ENCODE assay signal across 8 mouse cellular contexts in the genomic region with DNA sequence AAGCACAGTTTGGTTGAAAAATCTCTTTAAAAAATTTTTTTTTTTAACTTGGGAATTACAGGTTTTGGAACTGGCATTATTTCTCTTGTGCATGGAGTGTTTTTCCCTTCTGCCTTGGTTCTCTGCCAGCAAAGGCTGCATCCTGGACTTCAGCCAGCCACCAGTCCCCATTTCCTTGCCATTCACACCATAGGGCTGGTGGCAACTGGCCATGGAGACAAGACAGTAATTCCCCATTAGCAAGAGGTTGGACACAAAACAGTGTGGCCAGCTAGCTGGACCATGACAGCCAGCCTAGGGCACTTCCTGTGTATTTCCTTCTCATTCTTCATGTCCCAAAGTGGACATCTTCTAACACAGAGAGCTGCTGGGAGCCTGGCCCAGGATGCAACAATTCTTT. TPM values are rescaled to one million over a fixed set of nuclear protein-coding genes. Genes with fewer than 3 reads are reported as not detected.
A peak's percentile ranks its signal among the peaks of the same experiment; 100 is the strongest.
DNase-seq lines count a peak whose midpoint lies in the region; ATAC-seq lines count a peak whose summit lies in the region.

No protein-coding gene starts in this region.

- H3K9me3 ChIP-seq in embryonic facial prominence, embryonic 15.5 days (replicated peaks), result no peaks in the 10 kb centered on the region
- no peaks in the 10 kb centered on the region for H3K9me3 ChIP-seq in kidney, embryonic 15.5 days (replicated peaks)
- no peaks in the 10 kb centered on the region for H3K9me3 ChIP-seq in limb, embryonic 15.5 days

- H3K27me3 ChIP-seq in embryonic facial prominence, embryonic 15.5 days, result no peaks in the 10 kb centered on the region
- no peaks in the 10 kb centered on the region for H3K27me3 ChIP-seq in kidney, embryonic 15.5 days
- no peaks in the 10 kb centered on the region for H3K27me3 ChIP-seq in limb, embryonic 15.5 days

- peaks cover 42% of the 10 kb centered on the region for H3K4me1 ChIP-seq in embryonic facial prominence, embryonic 15.5 days
- peaks cover 39% of the 10 kb centered on the region for H3K4me1 ChIP-seq in kidney, embryonic 15.5 days
- peaks cover 36% of the 10 kb centered on the region for H3K4me1 ChIP-seq in limb, embryonic 15.5 days

- peak; percentile 31 for DNase-seq in gastrocnemius, postnatal 10 days
- DNase-seq in gastrocnemius, adult 8-10 months (ENCODE audit: low spot score in 2 of 2), result no peak
- DNase-seq in adrenal gland, adult 18-20 months (ENCODE audit: low spot score in 2 of 2), result peak; percentile 46 to 56
- DNase-seq in right cerebral cortex, postnatal 10 days (ENCODE audit: low spot score in 2 of 2), result peak; percentile 83 to 88

- no peak overlapping the region for H3K4me2 ChIP-seq in embryonic facial prominence, embryonic 15.5 days (replicated peaks)
- H3K4me2 ChIP-seq in kidney, embryonic 15.5 days, result no peak overlapping the region
- H3K4me2 ChIP-seq in limb, embryonic 15.5 days, result no peak overlapping the region

- H3K27ac ChIP-seq in embryonic facial prominence, embryonic 15.5 days (replicated peaks), result peak overlapping the region; percentile 78
- peak overlapping the region; percentile 59; the same call in 1 of the 2 replicates for H3K27ac ChIP-seq in kidney, embryonic 15.5 days
- H3K27ac ChIP-seq in limb, embryonic 15.5 days, result peak overlapping the region; percentile 73

- no peaks in the 10 kb centered on the region for H3K36me3 ChIP-seq in embryonic facial prominence, embryonic 15.5 days
- H3K36me3 ChIP-seq in kidney, embryonic 15.5 days, result peaks cover 5% of the 10 kb centered on the region; the same call in 1 of the 2 replicates
- no peaks in the 10 kb centered on the region for H3K36me3 ChIP-seq in limb, embryonic 15.5 days

- H3K9ac ChIP-seq in embryonic facial prominence, embryonic 15.5 days, result no peak overlapping the region
- H3K9ac ChIP-seq in kidney, embryonic 15.5 days, result no peak overlapping the region
- no peak overlapping the region for H3K9ac ChIP-seq in limb, embryonic 15.5 days

- ATAC-seq in embryonic facial prominence, embryonic 15.5 days (ENCODE audit: insufficient number of reproducible peaks, low FRiP score, low TSS enrichment, low read depth), result no peak
- no peak for ATAC-seq in kidney, embryonic 15.5 days (replicated peaks; ENCODE audit: low FRiP score)
- ATAC-seq in limb, embryonic 15.5 days (ENCODE audit: insufficient number of reproducible peaks, low FRiP score, low TSS enrichment, low read depth), result no peak
- no peak for ATAC-seq in erythroid progenitor cell, adult 5-6 weeks (replicated peaks; ENCODE audit: low FRiP score, poor library complexity, severe bottlenecking)

- H3K4me3 ChIP-seq in embryonic facial prominence, embryonic 15.5 days (replicated peaks), result no peak overlapping the region
- H3K4me3 ChIP-seq in kidney, embryonic 15.5 days (replicated peaks), result no peak overlapping the region
- H3K4me3 ChIP-seq in limb, embryonic 15.5 days, result no peak overlapping the region

RNA-seq across cellular contexts. Expression of gene Kremen1, which starts 53.4 kb away (rescaled TPM):
- total RNA-seq in gastrocnemius, postnatal 10 days (2021), result 10 to 100 TPM; 69.3 to 74.4 TPM
- total RNA-seq in gastrocnemius, adult 8-10 months (2022), result 10 to 100 TPM; 41.4 to 55.8 (median 48.8) TPM
- total RNA-seq in adrenal gland, adult 18-20 months (2021), result 10 to 100 TPM; 17.2 to 19.1 TPM
- 39.5 and 40.5 TPM in 2 replicates for polyA plus RNA-seq in embryonic facial prominence, embryonic 15.5 days (2015; fragmentation: Nextera tagmentation; extraction: Ambion mirVana)
- polyA plus RNA-seq in kidney, embryonic 15.5 days (2015; fragmentation: Nextera tagmentation; extraction: Ambion mirVana), result 21.8 and 22.9 TPM in 2 replicates
- 37.6 and 42.9 TPM in 2 replicates for polyA plus RNA-seq in limb, embryonic 15.5 days (2015; fragmentation: Nextera tagmentation; extraction: Ambion mirVana)
- total RNA-seq in erythroid progenitor cell, adult 5-6 weeks (2015; ENCODE audit: low replicate concordance), result 0.36 and 1.3 TPM in 2 replicates
- 0.39 and 1.4 TPM in 2 replicates for total RNA-seq in erythroid progenitor cell, adult 5-6 weeks (2017; ENCODE audit: low replicate concordance)

Comparison
In these comparisons a context has a peak if more than half of its experiments do, and no peak if none do; other contexts are left out.
1. DNase-seq: peak in gastrocnemius, postnatal 10 days (single experiment), adrenal gland, adult 18-20 months (2 of 2) and right cerebral cortex, postnatal 10 days (2 of 2); none in gastrocnemius, adult 8-10 months (0 of 2).
2. RNA of gene Kremen1, which starts 53.4 kb away (total RNA-seq): 69.3 to 74.4 TPM in gastrocnemius, postnatal 10 days, 41.4 to 55.8 TPM in gastrocnemius, adult 8-10 months and 17.2 to 19.1 TPM in adrenal gland, adult 18-20 months; 0.36 to 1.4 TPM in erythroid progenitor cell, adult 5-6 weeks; every median in the first group is over 4 times any median in the second.
3. Peak in every context shown above with its lines, with median percentiles within 50 percentile points of each other: H3K27ac ChIP-seq.